Mouse (Mus musculus) liver, embryonic 11.5 days (tissue): ENCODE measurements around the gene Klk8. TPM values are rescaled to one million over a fixed set of nuclear protein-coding genes. Genes with fewer than 3 reads are reported as not detected.

Experiments used
- ATAC-seq: fragments of 200-750 bp; cut with Nextera tagmentation; replicated peaks from 2 replicates; pipeline ENCODE4 v1.8.0; 2017; ENCODE audit warnings: moderate number of reproducible peaks, mild to moderate bottlenecking, moderate TSS enrichment, moderate library complexity; ENCODE audit not compliant: low FRiP score
- DNase-seq: peaks from one replicate; pipeline ENCODE4 v3.0.0-alpha.2; 2017; ENCODE audit warnings: low spot score
- H3K27ac ChIP-seq: fragments of 300-500 bp; sonication (generic); 2 replicates; pipeline ENCODE4 v1.5.1; 2014; ENCODE audit warnings: mild to moderate bottlenecking, low read depth, low read length, control low read depth
- H3K27me3 ChIP-seq: fragments of 300-500 bp; sonication (generic); replicated peaks from 2 replicates; pipeline ENCODE4 v1.6.1; 2014; ENCODE audit warnings: low read length, mixed read lengths; ENCODE audit not compliant: control insufficient read depth, insufficient read depth
- H3K36me3 ChIP-seq: fragments of 300-500 bp; sonication (generic); 2 replicates; pipeline ENCODE4 v1.6.1; 2014; ENCODE audit warnings: mild to moderate bottlenecking, low read length, moderate library complexity, mixed read lengths; ENCODE audit not compliant: control insufficient read depth, insufficient read depth
- H3K4me1 ChIP-seq: fragments of 300-500 bp; sonication (generic); replicated peaks from 2 replicates; pipeline ENCODE4 v1.6.1; 2014; ENCODE audit warnings: low read length, mixed read lengths; ENCODE audit not compliant: control insufficient read depth, insufficient read depth
- H3K4me2 ChIP-seq: fragments of 300-500 bp; sonication (generic); 2 replicates; pipeline ENCODE4 v1.6.1; 2014; ENCODE audit warnings: mild to moderate bottlenecking, control low read depth, moderate library complexity
- H3K4me3 ChIP-seq: fragments of 300-500 bp; sonication (generic); 2 replicates; pipeline ENCODE4 v1.5.1; 2014; ENCODE audit warnings: low read depth, low read length, control low read depth
- H3K9ac ChIP-seq: fragments of 300-500 bp; sonication (generic); 2 replicates; pipeline ENCODE4 v1.6.1; 2014; ENCODE audit warnings: low read depth, low read length, control low read depth
- H3K9me3 ChIP-seq: fragments of 300-500 bp; sonication (generic); 2 replicates; pipeline ENCODE4 v1.6.1; 2016; ENCODE audit warnings: low read length, inconsistent platforms, mixed read lengths; ENCODE audit not compliant: control insufficient read depth
- WGBS: fragments of 180-500 bp; shearing (Covaris S2); extraction: QIAGEN DNeasy Blood & Tissue Kit; methylation state at CpG from one replicate; pipeline ENCODE4 v1.1.7; 2014; 5-methylcytosine and 5-hydroxymethylcytosine counted together
- polyA plus RNA-seq: library from polyadenylated mRNA; unstranded; fragments of >200 nt; fragmentation: Nextera tagmentation; extraction: Ambion mirVana; gene quantifications from 2 replicates; pipeline ENCODE4 v1.2.1, GENCODE M21; 2014

The Klk8 gene
- 27.5 and 29.1 TPM in 2 replicates for polyA plus RNA-seq

- Histone ChIP-seq H3K36me3 (no peaks in the 10 kb centered on the region), H3K4me1 (peaks cover 2% of the 10 kb centered on the region; the same call in 1 of the 2 replicates), H3K9me3 (no peaks in the 10 kb centered on the region), H3K27me3 (peaks cover 21% of the 10 kb centered on the region), H3K27ac (no peak within 1 kb of the TSS), H3K9ac (no peak within 1 kb of the TSS), H3K4me2 (peak within 1 kb of the TSS; percentile 79), H3K4me3 (peak within 1 kb of the TSS; percentile 52)
- DNase-seq (no peak), ATAC-seq (peak; percentile 16; the same call in 1 of the 2 replicates)
- WGBS, result under 1% methylated on average over 28 of the region's 28 CpGs
Observed at GRCm38 (mm10) chr7:43797333-43797769, at the start of gene Klk8. TSS of gene Klk8 (plus strand) at chr7:43797577.

- Histone ChIP-seq H3K4me3 (no peak overlapping the region), H3K27ac (no peak overlapping the region), H3K4me1 (no peaks in the 10 kb centered on the region), H3K27me3 (no peaks in the 10 kb centered on the region), H3K36me3 (no peaks in the 10 kb centered on the region), H3K9me3 (no peaks in the 10 kb centered on the region), H3K4me2 (no peak overlapping the region), H3K9ac (no peak overlapping the region)
- ATAC-seq, result no peak
- no peak for DNase-seq
- 39% methylated on average over 1 of the region's 1 CpGs for WGBS
Observed at GRCm38 (mm10) chr7:43747788-43748187, 49.6 kb upstream of the Klk8 start.

- Histone ChIP-seq H3K27me3 (no peaks in the 10 kb centered on the region), H3K9ac (no peak overlapping the region), H3K4me3 (no peak overlapping the region), H3K36me3 (no peaks in the 10 kb centered on the region), H3K27ac (no peak overlapping the region), H3K9me3 (no peaks in the 10 kb centered on the region), H3K4me2 (no peak overlapping the region), H3K4me1 (no peaks in the 10 kb centered on the region)
- WGBS, result 52% methylated on average over 2 of the region's 2 CpGs
- DNase-seq (no peak), ATAC-seq (no peak)
Observed at GRCm38 (mm10) chr7:43752806-43753205, 44.6 kb upstream of the Klk8 start.

- Histone ChIP-seq H3K9ac (no peak overlapping the region), H3K4me1 (no peaks in the 10 kb centered on the region), H3K4me3 (no peak overlapping the region), H3K27ac (no peak overlapping the region), H3K9me3 (no peaks in the 10 kb centered on the region), H3K27me3 (no peaks in the 10 kb centered on the region), H3K36me3 (no peaks in the 10 kb centered on the region), H3K4me2 (no peak overlapping the region)
- no peak for DNase-seq
- WGBS, result 48% methylated on average over 8 of the region's 8 CpGs
- no peak for ATAC-seq
Observed at GRCm38 (mm10) chr7:43766484-43766883, 30.9 kb upstream of the Klk8 start.

GRCm38 (mm10) chr7:43768597-43768996 lies 28.8 kb upstream of the Klk8 start, which contains the start of gene Klk12:
TSS of gene Klk12 (plus strand) at chr7:43768897.
- Histone ChIP-seq H3K4me1 (no peaks in the 10 kb centered on the region), H3K9me3 (no peaks in the 10 kb centered on the region), H3K4me3 (no peak within 1 kb of the TSS), H3K4me2 (no peak within 1 kb of the TSS), H3K27me3 (no peaks in the 10 kb centered on the region), H3K36me3 (no peaks in the 10 kb centered on the region), H3K27ac (no peak within 1 kb of the TSS), H3K9ac (no peak within 1 kb of the TSS)
- 69% methylated on average over 4 of the region's 4 CpGs for WGBS
- DNase-seq (no peak), ATAC-seq (no peak)

GRCm38 (mm10) chr7:43769636-43770035 lies 27.7 kb upstream of the Klk8 start:
- no peaks in the 10 kb centered on the region for H3K4me1 ChIP-seq
- no peak overlapping the region for H3K9ac ChIP-seq
- WGBS, result 86% methylated on average over 8 of the region's 8 CpGs
- no peak overlapping the region for H3K27ac ChIP-seq
- H3K36me3 ChIP-seq, result no peaks in the 10 kb centered on the region
- no peak overlapping the region for H3K4me2 ChIP-seq
- no peaks in the 10 kb centered on the region for H3K9me3 ChIP-seq
- H3K4me3 ChIP-seq, result no peak overlapping the region
- DNase-seq (no peak), ATAC-seq (no peak)
- H3K27me3 ChIP-seq, result no peaks in the 10 kb centered on the region

GRCm38 (mm10) chr7:43770701-43771100 lies 26.7 kb upstream of the Klk8 start:
- DNase-seq, result no peak
- Histone ChIP-seq H3K4me1 (no peaks in the 10 kb centered on the region), H3K9me3 (no peaks in the 10 kb centered on the region), H3K27ac (no peak overlapping the region), H3K36me3 (no peaks in the 10 kb centered on the region), H3K9ac (no peak overlapping the region), H3K4me3 (no peak overlapping the region), H3K4me2 (no peak overlapping the region), H3K27me3 (no peaks in the 10 kb centered on the region)
- WGBS, result 89% methylated on average over 10 of the region's 10 CpGs
- ATAC-seq, result no peak

- no peak for ATAC-seq
- H3K9ac ChIP-seq, result no peak overlapping the region
Observed at GRCm38 (mm10) chr7:43771916-43772315, 25.5 kb upstream of the Klk8 start.

GRCm38 (mm10) chr7:43772901-43773300 lies 24.5 kb upstream of the Klk8 start:
- no peaks in the 10 kb centered on the region for H3K9me3 ChIP-seq
- WGBS, result 81% methylated on average over 3 of the region's 3 CpGs
- no peak overlapping the region for H3K9ac ChIP-seq
- H3K27ac ChIP-seq, result no peak overlapping the region
- no peaks in the 10 kb centered on the region for H3K4me1 ChIP-seq
- no peaks in the 10 kb centered on the region for H3K27me3 ChIP-seq
- ATAC-seq (no peak), DNase-seq (no peak)
- no peak overlapping the region for H3K4me2 ChIP-seq
- H3K4me3 ChIP-seq, result no peak overlapping the region
- no peaks in the 10 kb centered on the region for H3K36me3 ChIP-seq

More at GRCm38 (mm10) chr7:43771916-43772315, 25.5 kb upstream of the Klk8 start:
- Histone ChIP-seq H3K4me3 (no peak overlapping the region), H3K36me3 (no peaks in the 10 kb centered on the region), H3K9me3 (no peaks in the 10 kb centered on the region), H3K27me3 (no peaks in the 10 kb centered on the region), H3K4me2 (no peak overlapping the region), H3K4me1 (no peaks in the 10 kb centered on the region), H3K27ac (no peak overlapping the region)
- DNase-seq, result no peak
- WGBS, result 81% methylated on average over 6 of the region's 6 CpGs
